Mouse (Mus musculus) common myeloid progenitor, adult 5-6 weeks (primary cell): Measurements from ENCODE around the gene Ctrb1. TPM values are rescaled to one million over a fixed set of nuclear protein-coding genes. Genes with fewer than 3 reads are reported as not detected.

Experiments used
- ATAC-seq: replicated peaks from 2 replicates; pipeline ENCODE4 v1.8.0; 2016; ENCODE audit warnings: low read depth, mild to moderate bottlenecking, moderate TSS enrichment, inconsistent platforms; ENCODE audit not compliant: poor library complexity, severe bottlenecking
- total RNA-seq: library from RNA; stranded (forward); fragments of 200-1000, 187-1606 nt; gene quantifications from 2 replicates; pipeline ENCODE4 v1.2.3, GENCODE M21; 2017

Ctrb1 gene
- total RNA-seq, 1 experiment from 2014 or later, result not detected

- ATAC-seq, result no peak
These were observed 2.5 kb upstream of the Ctrb1 start for GRCm38 (mm10) chr8:111693261-111693741.

- no peak for ATAC-seq
These were observed 3.9 kb downstream of the Ctrb1 start for GRCm38 (mm10) chr8:111686881-111687280.

- no peak for ATAC-seq
These were observed 8.3 kb downstream of the Ctrb1 start for GRCm38 (mm10) chr8:111682521-111682920.

- no peak for ATAC-seq
These were observed 9.7 kb downstream of the Ctrb1 start for GRCm38 (mm10) chr8:111681153-111681552.

GRCm38 (mm10) chr8:111680423-111681028 lies 10.3 kb downstream of the Ctrb1 start:
- ATAC-seq, result no peak

GRCm38 (mm10) chr8:111678848-111679247 lies 12.0 kb downstream of the Ctrb1 start:
- no peak for ATAC-seq

GRCm38 (mm10) chr8:111678111-111678510 lies 12.7 kb downstream of the Ctrb1 start:
- peak; percentile 81 for ATAC-seq

- no peak for ATAC-seq
These were observed 14.6 kb downstream of the Ctrb1 start for GRCm38 (mm10) chr8:111676237-111676636.

GRCm38 (mm10) chr8:111666751-111667150 lies 24.1 kb downstream of the Ctrb1 start:
- ATAC-seq, result no peak

- peak; percentile 81 for ATAC-seq
These were observed 28.3 kb downstream of the Ctrb1 start for GRCm38 (mm10) chr8:111662473-111662872.

- ATAC-seq, result peak; percentile 51; the same call in 1 of the 2 replicates
These were observed 31.9 kb downstream of the Ctrb1 start for GRCm38 (mm10) chr8:111658819-111659423.

GRCm38 (mm10) chr8:111657312-111657854 lies 33.4 kb downstream of the Ctrb1 start:
- no peak for ATAC-seq

- no peak for ATAC-seq
These were observed 37.3 kb downstream of the Ctrb1 start for GRCm38 (mm10) chr8:111653524-111653923.

GRCm38 (mm10) chr8:111650651-111651050 lies 40.2 kb downstream of the Ctrb1 start:
- ATAC-seq, result no peak

GRCm38 (mm10) chr8:111648834-111649233 lies 42.0 kb downstream of the Ctrb1 start:
- no peak for ATAC-seq

GRCm38 (mm10) chr8:111645715-111646114 lies 45.1 kb downstream of the Ctrb1 start:
- no peak for ATAC-seq

GRCm38 (mm10) chr8:111644286-111645051 lies 46.3 kb downstream of the Ctrb1 start:
- peak; percentile 74 for ATAC-seq

- ATAC-seq, result peak; percentile 78
These were observed 47.3 kb downstream of the Ctrb1 start, which contains the start of gene Zfp1 for GRCm38 (mm10) chr8:111643264-111644141. Zfp1 (plus strand) TSS chr8:111643401.

- peak; percentile 1; the same call in 1 of the 2 replicates for ATAC-seq
These were observed 47.9 kb downstream of the Ctrb1 start for GRCm38 (mm10) chr8:111642939-111643263.

GRCm38 (mm10) chr8:111642496-111642895 lies 48.3 kb downstream of the Ctrb1 start:
- peak; percentile 29 for ATAC-seq
